Mouse (Mus musculus): ENCODE measurements around the gene Scaf8.
"Not testable (repeated sequence)": the region's sequence is repeated elsewhere in the genome, so short reads cannot be mapped to it uniquely, and the experiment has no call there.

Gene Scaf8

GRCm38 (mm10) chr17:3114720-3115379 is at the start of gene Scaf8:
Scaf8 (plus strand) TSS chr17:3114972.
- peak; percentile 90 for DNase-seq

- no peak for DNase-seq
Observed at GRCm38 (mm10) chr17:3075166-3075872, 39.5 kb upstream of the Scaf8 start.

- no peak for DNase-seq
Observed at GRCm38 (mm10) chr17:3075873-3076245, 38.9 kb upstream of the Scaf8 start.

GRCm38 (mm10) chr17:3077936-3078335 is 36.8 kb upstream of the Scaf8 start:
- DNase-seq: not testable (repeated sequence)

GRCm38 (mm10) chr17:3080587-3081349 is 34.0 kb upstream of the Scaf8 start:
- DNase-seq: not testable (repeated sequence)

GRCm38 (mm10) chr17:3081512-3082100 is 33.2 kb upstream of the Scaf8 start:
- not testable (repeated sequence) for DNase-seq

GRCm38 (mm10) chr17:3082125-3082755 is 32.5 kb upstream of the Scaf8 start:
- not testable (repeated sequence) for DNase-seq

GRCm38 (mm10) chr17:3082756-3083749 is 31.7 kb upstream of the Scaf8 start:
- DNase-seq: peak; percentile 50

GRCm38 (mm10) chr17:3083886-3084550 is 30.8 kb upstream of the Scaf8 start:
- peak; percentile 92 for DNase-seq

GRCm38 (mm10) chr17:3084551-3084930 is 30.2 kb upstream of the Scaf8 start:
- DNase-seq: peak; percentile 87

GRCm38 (mm10) chr17:3085152-3085551 is 29.6 kb upstream of the Scaf8 start:
- no peak for DNase-seq

GRCm38 (mm10) chr17:3092682-3093081 is 22.1 kb upstream of the Scaf8 start:
- no peak for DNase-seq

- not testable (repeated sequence) for DNase-seq
Observed at GRCm38 (mm10) chr17:3099273-3099672, 15.5 kb upstream of the Scaf8 start.

- no peak for DNase-seq
Observed at GRCm38 (mm10) chr17:3102336-3103165, 12.2 kb upstream of the Scaf8 start.

- DNase-seq: no peak
Observed at GRCm38 (mm10) chr17:3104154-3104931, 10.4 kb upstream of the Scaf8 start.

- no peak for DNase-seq
Observed at GRCm38 (mm10) chr17:3105022-3105421, 9.8 kb upstream of the Scaf8 start.

- DNase-seq: no peak
Observed at GRCm38 (mm10) chr17:3113737-3114357, 925 bp upstream of the Scaf8 start.

GRCm38 (mm10) chr17:3114358-3114719 is 433 bp upstream of the Scaf8 start:
- DNase-seq: no peak
